Comparison of ENCODE assay signal across 8 mouse cellular contexts in genomic region chr19:5097521-5098362, GRCm38 (mm10). TPM values are rescaled to one million over a fixed set of nuclear protein-coding genes. Genes with fewer than 3 reads are reported as not detected.
DNase-seq lines count a peak whose midpoint lies in the region; ATAC-seq and TF ChIP-seq lines count a peak whose summit lies in the region.

No protein-coding gene starts in this region.

- no peaks in the 10 kb centered on the region for H3K9me3 ChIP-seq in liver, embryonic 13.5 days (replicated peaks)

- no peak for ATAC-seq in cerebellum, adult (ENCODE audit: insufficient number of reproducible peaks, low FRiP score, low TSS enrichment)
- ATAC-seq in liver, embryonic 13.5 days (ENCODE audit: low read depth), result no peak
- no peak for ATAC-seq in CD4-positive, CD25-positive, alpha-beta regulatory T cell, adult 4 months

- TF ChIP-seq POLR2A in testis, adult 2 months (IDR thresholded peaks at IDR 0.05; ENCODE audit: control insufficient read depth, low read depth, low read length), result no peak

- peak overlapping the region; percentile 63 for H3K9ac ChIP-seq in liver, embryonic 13.5 days

- H3K36me3 ChIP-seq in testis, adult 2 months (ENCODE audit: control insufficient read depth, insufficient read depth, low read length), result no peaks in the 10 kb centered on the region
- peaks cover 39% of the 10 kb centered on the region for H3K36me3 ChIP-seq in liver, embryonic 13.5 days

- TF ChIP-seq CTCF in testis, adult 2 months (IDR thresholded peaks at IDR 0.05; ENCODE audit: control insufficient read depth, insufficient read depth, insufficient replicate concordance, low read depth, low read length), result no peak

- no peaks in the 10 kb centered on the region for H3K27me3 ChIP-seq in testis, adult 2 months (ENCODE audit: control insufficient read depth, insufficient read depth, low read length)
- peaks cover 33% of the 10 kb centered on the region for H3K27me3 ChIP-seq in liver, embryonic 13.5 days

- DNase-seq in cerebellum, adult 9-10 months, result peak; percentile 56
- DNase-seq in testis, postnatal 10 days (ENCODE audit: low spot score), result no peak
- no peak for DNase-seq in liver, embryonic 13.5 days
- DNase-seq in T-cell, adult 2 months (ENCODE audit: low spot score), result no peak
- DNase-seq in urinary bladder, postnatal 14 days (ENCODE audit: low spot score), result no peak

- H3K4me1 ChIP-seq in testis, adult 2 months (ENCODE audit: control insufficient read depth, insufficient read depth, low read length), result peaks cover 22% of the 10 kb centered on the region
- H3K4me1 ChIP-seq in liver, embryonic 13.5 days (replicated peaks), result peaks cover 56% of the 10 kb centered on the region

- WGBS in liver, embryonic 13.5 days (ENCODE audit: insufficient replicate concordance), result 7% methylated on average over 31 of the region's 31 CpGs

- peak overlapping the region; percentile 87 for H3K4me2 ChIP-seq in liver, embryonic 13.5 days

- H3K27ac ChIP-seq in testis, adult 2 months (ENCODE audit: control insufficient read depth, insufficient read depth, low read depth, low read length), result no peak overlapping the region
- H3K27ac ChIP-seq in liver, embryonic 13.5 days, result no peak overlapping the region

- peak overlapping the region; percentile 78 for H3K4me3 ChIP-seq in testis, adult 2 months (ENCODE audit: control insufficient read depth, low read depth, low read length)
- peak overlapping the region; percentile 54 for H3K4me3 ChIP-seq in liver, embryonic 13.5 days (replicated peaks)

RNA-seq across cellular contexts. Expression of gene Cnih2, which starts 0.6 kb away (rescaled TPM):
- 42.8 and 43.5 TPM in 2 replicates for polyA plus RNA-seq in testis, adult 2 months (2012; rRNA removed)
- 1.3 and 1.4 TPM in 2 replicates for polyA plus RNA-seq in liver, embryonic 13.5 days (2015; fragmentation: Nextera tagmentation; extraction: Ambion mirVana)
- polyA plus RNA-seq in CD4-positive, CD25-positive, alpha-beta regulatory T cell, adult 4 months (2017; shearing (Covaris generic)), result under 1 TPM in 1 of 2 experiments, not detected in 1; 0.55 TPM

RNA-seq across cellular contexts. Expression of gene Rab1b, which starts 9.1 kb away (rescaled TPM):
- polyA plus RNA-seq in testis, adult 2 months (2012; rRNA removed), result 113 and 124 TPM in 2 replicates
- polyA plus RNA-seq in liver, embryonic 13.5 days (2015; fragmentation: Nextera tagmentation; extraction: Ambion mirVana), result 96.4 and 102 TPM in 2 replicates
- polyA plus RNA-seq in CD4-positive, CD25-positive, alpha-beta regulatory T cell, adult 4 months (2017; shearing (Covaris generic)), result 100 to 1,000 TPM in 1 of 2 experiments, 10 to 100 TPM in 1; 91.1 to 113 TPM

RNA-seq across cellular contexts. Expression of gene Yif1a, which starts 9.4 kb away (rescaled TPM):
- polyA plus RNA-seq in testis, adult 2 months (2012; rRNA removed), result 134 and 144 TPM in 2 replicates
- polyA plus RNA-seq in liver, embryonic 13.5 days (2015; fragmentation: Nextera tagmentation; extraction: Ambion mirVana), result 45.5 and 46.6 TPM in 2 replicates
- polyA plus RNA-seq in CD4-positive, CD25-positive, alpha-beta regulatory T cell, adult 4 months (2017; shearing (Covaris generic)), result 10 to 100 TPM; 58.1 to 67.8 TPM

RNA-seq across cellular contexts. Expression of gene Tmem151a, which starts 12.4 kb away (rescaled TPM):
- 22.5 and 22.6 TPM in 2 replicates for polyA plus RNA-seq in testis, adult 2 months (2012; rRNA removed)
- 0.49 and 0.89 TPM in 2 replicates for polyA plus RNA-seq in liver, embryonic 13.5 days (2015; fragmentation: Nextera tagmentation; extraction: Ambion mirVana)
- not detected for polyA plus RNA-seq in CD4-positive, CD25-positive, alpha-beta regulatory T cell, adult 4 months (2017; shearing (Covaris generic))

RNA-seq across cellular contexts. Expression of gene Klc2, which starts 20.6 kb away (rescaled TPM):
- polyA plus RNA-seq in testis, adult 2 months (2012; rRNA removed), result 92.7 and 92.9 TPM in 2 replicates
- 2.3 and 2.9 TPM in 2 replicates for polyA plus RNA-seq in liver, embryonic 13.5 days (2015; fragmentation: Nextera tagmentation; extraction: Ambion mirVana)
- 1 to 10 TPM; 4.3 to 5.0 TPM for polyA plus RNA-seq in CD4-positive, CD25-positive, alpha-beta regulatory T cell, adult 4 months (2017; shearing (Covaris generic))

Comparison
In these comparisons a context has a peak if more than half of its experiments do, and no peak if none do; other contexts are left out.
1. RNA of gene Cnih2, which starts 0.6 kb away (polyA plus RNA-seq): 42.8 to 43.5 TPM in testis, adult 2 months; 1.3 to 1.4 TPM in liver, embryonic 13.5 days and 0.55 TPM in CD4-positive, CD25-positive, alpha-beta regulatory T cell, adult 4 months; every median in the first group is over 10 times any median in the second.